Mouse (Mus musculus): ENCODE measurements around the gene Gm49321.

The Gm49321 gene

GRCm38 (mm10) chr12:73937353-73937752 lies at the start of gene Gm49321:
Gm49321 (plus strand) TSS chr12:73937653.
- no peak for DNase-seq (ENCODE audit: low read depth, low spot score)

DNA sequence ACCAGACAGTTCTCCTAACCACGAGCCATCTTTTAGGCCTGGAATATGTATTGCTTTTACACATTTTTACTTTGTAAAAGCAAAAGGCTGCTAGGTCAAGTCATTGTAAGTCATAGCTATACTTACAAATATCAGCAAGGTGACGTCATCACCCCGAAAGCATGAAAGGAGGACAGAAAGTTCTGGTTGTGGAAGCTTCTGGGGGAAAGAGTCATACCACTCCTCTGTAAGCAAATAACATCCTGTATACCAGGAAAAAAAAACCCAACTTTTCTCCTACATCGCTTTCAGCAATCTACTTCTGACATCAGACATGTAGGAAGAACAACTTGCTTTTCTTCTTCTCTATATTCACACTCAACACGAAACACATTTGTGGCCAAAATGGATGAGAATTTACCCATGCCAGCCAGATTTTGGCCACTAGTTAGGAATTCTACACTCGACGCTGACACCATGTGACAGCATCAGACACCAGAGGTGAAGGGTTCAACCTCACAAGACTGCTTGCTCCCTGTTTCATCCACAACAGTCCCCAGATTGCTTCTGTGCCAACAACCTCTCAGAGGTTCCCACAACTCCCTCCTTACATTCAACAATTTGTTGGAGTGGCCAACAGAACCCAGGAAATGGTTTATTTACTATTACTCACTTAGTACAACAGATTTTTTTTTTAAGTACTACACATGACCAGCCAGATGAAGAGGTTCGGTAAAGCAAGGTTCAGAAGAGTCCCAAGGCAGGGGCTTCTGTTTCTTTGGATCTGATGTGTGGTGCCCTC lies 49.3 kb upstream of the Gm49321 start:
- DNase-seq (ENCODE audit: low read depth, low spot score) = no peak

GRCm38 (mm10) chr12:73889571-73889970 lies 47.9 kb upstream of the Gm49321 start:
- no peak for DNase-seq (ENCODE audit: low read depth, low spot score)

DNA sequence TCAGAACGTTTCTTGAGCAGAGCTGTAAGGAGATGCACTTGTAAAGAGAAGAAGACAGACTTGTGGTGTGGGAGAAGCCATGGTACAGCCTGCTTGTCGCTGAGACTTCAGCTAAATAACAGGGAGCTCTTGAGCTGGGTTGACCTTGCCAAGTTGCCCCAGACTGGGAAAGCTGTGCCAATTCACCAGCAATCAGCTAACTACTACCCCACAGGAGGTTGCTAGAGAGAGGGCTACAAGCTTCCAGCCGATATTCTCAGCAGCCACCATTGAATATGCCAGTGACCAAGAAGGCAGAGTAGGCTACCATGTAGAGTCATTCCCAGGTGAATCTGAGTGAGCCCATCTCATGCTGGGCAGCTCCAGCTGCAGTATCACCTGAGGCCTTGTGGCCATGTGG lies 47.4 kb upstream of the Gm49321 start:
- no peak for DNase-seq (ENCODE audit: low read depth, low spot score)

- no peak for DNase-seq (ENCODE audit: low read depth, low spot score)
These were observed 44.8 kb upstream of the Gm49321 start for GRCm38 (mm10) chr12:73892616-73893015.

DNA sequence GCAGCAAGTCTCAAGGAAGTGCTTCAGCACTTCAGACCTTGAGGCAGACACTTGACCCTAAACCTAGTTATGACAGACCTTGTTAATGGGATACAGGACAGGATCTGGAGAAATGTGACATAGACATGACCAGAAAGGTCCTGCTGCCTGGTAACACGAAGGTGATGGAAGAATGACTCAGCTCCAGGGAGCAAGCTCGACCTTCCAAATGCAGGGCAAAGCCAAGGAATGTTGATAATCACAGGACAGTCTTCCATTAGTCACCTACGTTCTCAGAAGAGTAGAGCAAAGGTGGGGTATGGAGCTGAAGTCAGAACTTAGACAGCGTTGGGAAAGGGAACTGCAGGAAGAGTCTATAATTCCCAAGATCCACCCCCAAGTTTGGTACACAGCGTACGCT lies 42.6 kb upstream of the Gm49321 start:
- no peak for DNase-seq (ENCODE audit: low read depth, low spot score)

DNA sequence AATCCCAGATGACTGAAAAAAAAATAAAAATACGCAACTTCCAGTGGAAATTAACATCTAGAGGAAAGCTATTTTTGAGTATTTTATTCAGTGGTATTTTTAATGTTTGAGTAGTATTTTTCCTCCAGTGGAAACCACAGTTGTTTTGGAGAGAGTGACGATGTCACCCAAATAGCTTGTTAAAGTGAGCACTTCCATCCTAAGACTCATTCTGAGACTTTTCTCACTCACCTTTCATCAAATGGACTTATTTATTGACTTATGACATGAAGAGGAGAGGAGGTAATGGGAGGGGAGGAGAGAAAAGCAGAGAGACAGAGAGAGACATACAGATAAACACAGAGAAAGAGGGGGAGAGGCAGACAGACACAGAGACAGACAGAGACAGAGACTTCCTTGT lies 41.8 kb upstream of the Gm49321 start:
- no peak for DNase-seq (ENCODE audit: low read depth, low spot score)

- no peak for DNase-seq (ENCODE audit: low read depth, low spot score)
These were observed 41.0 kb upstream of the Gm49321 start for GRCm38 (mm10) chr12:73896471-73896870.

GRCm38 (mm10) chr12:73898281-73898680 lies 39.2 kb upstream of the Gm49321 start:
- no peak for DNase-seq (ENCODE audit: low read depth, low spot score)

DNA sequence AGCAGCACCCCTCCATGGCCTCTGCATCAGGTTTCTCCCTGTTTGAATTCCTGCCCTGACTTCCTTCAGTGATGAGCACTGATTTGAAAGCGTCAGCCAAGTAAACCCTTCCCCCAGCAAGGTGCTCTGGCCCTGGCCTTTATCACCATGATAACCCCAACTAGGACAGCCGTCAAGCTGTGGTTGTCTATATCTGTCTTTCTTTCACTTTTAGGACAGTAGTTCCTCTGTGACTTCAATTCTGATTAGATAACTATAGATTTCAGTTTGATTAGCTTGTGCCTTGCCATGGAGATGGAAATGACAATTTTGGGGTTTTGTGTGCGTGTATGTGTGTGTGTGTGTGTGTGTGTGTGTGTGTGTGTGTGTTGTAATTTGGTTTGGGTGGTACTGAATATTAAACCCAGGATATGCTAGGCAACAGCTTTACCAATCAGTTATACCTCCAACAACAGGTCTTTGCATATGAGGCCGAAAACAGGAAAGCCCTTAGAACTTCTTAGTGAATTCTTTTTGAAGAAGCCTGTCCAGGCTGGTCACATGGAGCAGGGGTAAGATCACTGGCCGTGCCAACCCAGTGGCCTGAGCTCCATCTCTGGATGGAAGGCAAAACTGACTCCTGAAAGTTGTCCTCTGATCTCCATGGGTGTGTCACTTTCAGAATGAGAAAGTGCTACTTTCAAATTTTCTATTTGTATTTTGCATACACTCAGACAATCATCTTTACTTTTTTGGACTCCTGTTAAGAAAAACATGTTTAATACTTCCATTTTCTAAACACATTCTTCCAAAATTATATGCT lies 33.1 kb upstream of the Gm49321 start:
- DNase-seq (ENCODE audit: low read depth, low spot score) = no peak

- no peak for DNase-seq (ENCODE audit: low read depth, low spot score)
These were observed 32.4 kb upstream of the Gm49321 start for GRCm38 (mm10) chr12:73905041-73905440.

DNA sequence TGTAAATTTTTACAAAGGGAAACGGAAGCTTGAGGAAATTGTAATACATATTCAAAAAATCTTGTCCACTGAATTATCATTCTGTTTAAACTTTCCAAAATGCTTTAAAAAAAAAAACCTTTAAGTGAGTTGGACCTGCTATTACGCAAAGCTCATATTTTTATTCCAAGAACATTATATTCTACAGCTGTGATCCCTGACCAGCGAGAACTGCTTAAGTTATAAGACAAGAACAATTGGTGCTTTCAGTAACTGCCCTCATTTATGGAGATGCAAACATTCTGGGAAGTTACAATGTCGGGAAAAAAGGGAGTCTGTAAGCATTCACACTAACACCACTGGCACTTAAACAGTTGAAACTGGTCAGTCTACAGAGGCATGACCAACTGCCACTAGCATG lies 31.9 kb upstream of the Gm49321 start:
- DNase-seq (ENCODE audit: low read depth, low spot score) = no peak

DNA sequence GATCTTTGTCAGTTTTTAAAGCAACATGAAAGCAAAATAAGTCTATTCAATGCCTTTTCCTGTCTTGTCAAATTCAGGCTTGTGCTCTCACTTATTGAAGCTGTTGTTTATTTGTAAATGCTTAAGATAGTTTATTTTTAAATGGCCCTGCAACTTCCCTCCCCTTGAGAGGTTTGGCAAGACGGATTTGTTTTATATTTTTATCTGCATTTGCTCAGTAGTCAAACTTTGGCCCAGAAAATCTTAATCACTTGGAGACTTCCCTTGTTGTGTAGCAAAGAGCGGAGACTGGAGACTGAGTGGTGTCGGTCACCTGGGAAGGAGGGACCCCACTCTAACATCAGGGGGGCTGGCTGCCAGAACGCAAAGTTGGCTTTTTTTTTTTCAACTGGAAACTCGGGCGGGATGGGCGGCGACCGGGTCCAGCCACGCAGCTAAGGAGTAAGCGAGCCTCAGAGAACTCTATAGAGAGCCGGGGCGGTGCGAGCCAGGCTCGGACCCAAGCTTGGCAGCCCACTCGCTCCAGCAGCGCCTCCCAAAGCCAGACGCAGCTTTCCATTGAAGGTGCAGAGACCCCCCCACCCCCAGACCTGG lies 30.3 kb upstream of the Gm49321 start:
- DNase-seq (ENCODE audit: low read depth, low spot score) = no peak

DNA sequence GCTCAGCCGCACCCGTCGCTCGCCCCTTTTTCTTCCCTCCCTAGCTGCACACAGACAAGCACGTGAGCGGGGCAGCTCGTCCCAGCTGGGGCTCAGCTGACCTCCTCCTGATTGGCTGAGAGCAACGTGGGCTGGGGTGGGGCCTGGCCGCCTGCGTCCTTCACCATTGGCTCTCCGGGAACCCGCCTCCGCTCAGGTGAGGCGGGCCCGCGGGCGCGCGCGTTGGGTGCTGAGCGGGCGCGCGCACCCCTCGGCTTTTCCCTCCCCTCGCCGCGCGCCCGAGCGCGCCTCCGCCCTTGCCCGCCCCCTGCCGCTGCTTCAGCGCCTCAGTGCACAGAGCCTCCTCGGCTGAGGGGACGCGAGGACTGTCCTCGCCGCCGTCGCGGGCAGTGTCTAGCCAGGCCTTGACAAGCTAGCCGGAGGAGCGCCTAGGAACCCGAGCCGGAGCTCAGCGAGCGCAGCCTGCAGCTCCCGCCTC lies 29.7 kb upstream of the Gm49321 start:
- DNase-seq (ENCODE audit: low read depth, low spot score) = peak; percentile 91

DNA sequence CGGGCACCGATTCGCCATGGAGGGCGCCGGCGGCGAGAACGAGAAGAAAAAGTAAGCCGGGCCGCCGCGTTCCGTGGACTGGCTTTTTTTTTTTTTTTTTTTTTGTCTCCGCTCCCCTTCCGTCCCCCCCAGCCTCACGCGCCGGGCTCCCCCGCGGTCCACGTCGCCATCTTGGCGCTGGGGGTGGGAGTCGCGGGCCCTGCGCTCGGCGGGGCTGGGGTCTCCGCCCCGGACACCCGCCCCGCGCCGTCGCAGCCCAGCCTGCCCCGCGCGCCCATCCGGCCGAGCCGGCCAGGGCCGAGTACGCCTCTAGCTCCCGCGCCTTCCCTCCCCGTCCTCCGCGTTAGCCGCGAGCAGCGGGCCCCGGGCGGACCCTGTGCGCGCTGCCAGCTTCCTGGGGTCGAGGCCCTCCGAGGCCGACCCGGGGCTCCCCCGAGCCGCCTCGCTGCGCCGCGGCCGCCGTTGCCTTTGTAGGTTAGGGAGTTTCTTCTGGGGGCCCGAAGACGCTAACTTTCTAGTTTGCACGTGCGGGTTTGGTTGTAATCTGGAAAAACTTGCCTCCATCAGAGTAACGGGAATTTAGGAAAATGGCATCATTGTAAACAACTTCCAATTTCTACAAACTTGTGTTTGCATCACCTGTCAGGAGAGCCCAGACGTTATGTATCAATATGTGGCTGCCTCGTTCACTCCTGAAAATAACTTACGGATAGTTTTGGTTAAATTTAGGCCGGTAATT lies 29.0 kb upstream of the Gm49321 start:
- no peak for DNase-seq (ENCODE audit: low read depth, low spot score)

DNA sequence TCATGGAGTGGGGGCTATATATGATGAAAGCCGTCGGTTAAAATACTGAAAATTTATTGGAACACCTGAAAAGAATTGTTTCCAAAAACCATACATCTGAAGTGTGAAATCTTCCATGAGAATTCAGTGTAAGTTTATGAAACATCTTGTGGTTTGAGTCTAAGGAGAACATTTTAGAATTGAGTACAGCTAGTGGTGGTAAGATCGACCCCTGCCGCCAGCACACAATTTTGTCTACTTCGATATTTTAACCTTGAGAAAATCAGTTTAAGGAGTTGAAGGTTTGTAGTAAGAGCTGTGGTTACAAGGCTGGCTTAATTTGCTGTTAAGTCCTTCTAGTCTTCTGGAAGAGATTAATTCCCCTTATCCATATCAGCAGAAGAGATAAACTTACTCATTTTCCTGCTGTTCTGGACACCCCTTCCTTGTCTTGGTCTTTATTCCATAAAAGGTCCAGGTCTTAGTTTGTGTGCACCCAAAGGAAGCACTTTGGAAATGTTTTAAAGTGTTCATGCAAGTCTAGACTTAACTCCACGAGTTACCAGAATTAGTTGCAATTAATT lies 28.4 kb upstream of the Gm49321 start:
- no peak for DNase-seq (ENCODE audit: low read depth, low spot score)

DNA sequence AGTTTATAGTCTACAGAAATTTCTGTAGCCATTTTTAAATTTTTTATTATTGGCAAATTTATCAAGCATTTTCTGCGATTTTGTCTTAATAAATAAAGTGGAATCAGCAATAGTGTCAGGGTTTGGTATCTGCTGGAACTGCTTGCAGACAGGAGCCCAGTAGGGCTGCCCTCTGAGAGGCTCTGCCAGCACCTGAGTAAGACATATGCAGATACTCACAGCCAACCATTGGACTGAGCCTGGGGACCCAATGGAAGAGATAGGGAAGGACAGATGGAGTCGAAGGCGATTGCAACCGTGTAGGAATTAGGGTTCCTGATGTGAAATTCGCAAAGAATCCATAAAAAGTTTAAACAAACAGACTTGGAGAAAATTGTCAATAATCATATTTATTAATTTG lies 19.0 kb upstream of the Gm49321 start:
- DNase-seq (ENCODE audit: low read depth, low spot score) = no peak

DNA sequence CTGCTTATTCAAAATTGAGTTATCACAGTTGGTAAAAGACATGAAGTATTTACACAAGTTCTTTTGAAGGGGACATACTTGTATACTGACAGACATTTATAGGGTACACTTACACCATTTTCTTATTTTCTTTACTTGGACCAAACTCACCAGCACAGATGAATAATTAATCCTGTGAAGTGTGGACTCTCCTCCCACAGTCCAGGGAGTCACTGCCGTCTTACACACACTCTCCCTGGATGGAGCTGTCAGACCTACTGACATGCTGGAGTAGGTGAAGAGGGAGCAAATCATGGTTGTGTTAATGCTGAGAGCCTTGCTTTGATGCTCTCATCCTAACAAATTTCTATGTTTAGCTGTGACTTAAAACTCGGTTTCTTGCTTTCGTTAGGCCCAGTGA lies 7.2 kb upstream of the Gm49321 start:
- no peak for DNase-seq (ENCODE audit: low read depth, low spot score)

- no peak for DNase-seq (ENCODE audit: low read depth, low spot score)
These were observed 6.2 kb upstream of the Gm49321 start for GRCm38 (mm10) chr12:73931274-73931673.

DNA sequence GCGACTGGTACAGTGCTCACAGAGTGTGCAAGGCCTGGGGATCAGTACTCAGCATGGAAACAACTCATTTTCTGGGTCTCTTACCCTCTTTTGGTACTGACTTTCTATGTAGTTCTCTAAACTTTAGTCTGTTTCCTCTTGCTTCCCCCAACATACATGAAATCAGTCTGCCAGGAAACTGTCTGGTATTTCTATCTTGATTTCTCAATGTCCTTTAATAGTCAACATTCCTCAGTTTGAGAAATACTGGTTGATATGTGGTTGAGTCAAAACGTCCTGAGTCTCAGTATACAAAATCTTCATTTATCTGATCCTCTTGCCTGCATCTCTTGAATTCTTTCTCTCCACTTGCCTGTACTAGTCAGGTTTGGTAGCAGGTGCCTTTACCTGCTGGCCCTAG lies 2.9 kb upstream of the Gm49321 start:
- DNase-seq (ENCODE audit: low read depth, low spot score) = no peak

- DNase-seq (ENCODE audit: low read depth, low spot score) = no peak
These were observed 2.1 kb downstream of the Gm49321 start for GRCm38 (mm10) chr12:73939542-73939941.
